Mouse (Mus musculus): ENCODE results near the gene Fastk. TPM values are rescaled to one million over a fixed set of nuclear protein-coding genes. Genes with fewer than 3 reads are reported as not detected.
"Not testable (repeated sequence)": the region's sequence is repeated elsewhere in the genome, so short reads cannot be mapped to it uniquely, and the experiment has no call there.

Fastk gene
- polyA plus RNA-seq, 1 experiment from 2014 or later: 164 TPM

- Histone ChIP-seq H3K4me2 (no peak overlapping the region), H3K4me1 (no peaks in the 10 kb centered on the region), H3K27ac (replicated peaks) (no peak overlapping the region), H3K9me3 (no peaks in the 10 kb centered on the region), H3K4me3 (no peak overlapping the region), H3K36me3 (peaks cover 68% of the 10 kb centered on the region), H3K9ac (no peak overlapping the region), H3K27me3 (replicated peaks) (no peaks in the 10 kb centered on the region)
- no peak for ATAC-seq (ENCODE audit: extremely low read depth, insufficient number of reproducible peaks, low FRiP score, low TSS enrichment)
- WGBS: 85% methylated on average over 5 of the region's 5 CpGs
These were observed 44.0 kb downstream of the Fastk start for GRCm38 (mm10) chr5:24400911-24401605.

DNA sequence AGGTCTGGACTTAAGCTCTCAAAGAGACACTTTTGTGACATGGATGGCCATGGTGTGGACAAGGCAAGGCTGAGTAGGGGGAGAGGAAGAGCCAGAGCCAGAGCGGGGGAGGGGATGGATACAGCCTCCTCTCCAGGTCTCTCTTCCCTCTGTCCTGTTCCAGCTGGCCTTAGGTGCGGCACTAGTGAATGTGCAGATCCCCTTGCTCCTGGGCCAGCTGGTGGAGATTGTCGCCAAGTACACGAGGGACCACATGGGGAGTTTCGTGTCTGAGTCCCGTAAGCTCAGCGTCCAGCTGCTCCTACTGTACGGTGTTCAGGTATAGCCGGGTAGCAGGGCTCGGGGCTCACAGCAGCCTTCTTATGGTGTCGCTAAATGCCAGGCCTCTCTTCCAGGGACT is 44.7 kb downstream of the Fastk start:
- no peak for ATAC-seq (ENCODE audit: extremely low read depth, insufficient number of reproducible peaks, low FRiP score, low TSS enrichment)
- Histone ChIP-seq H3K9me3 (no peaks in the 10 kb centered on the region), H3K4me1 (0 out of 2 replicates have a peak, but pooled peaks cover under 1% of the 10 kb centered on the region), H3K4me3 (no peak overlapping the region), H3K27me3 (replicated peaks) (no peaks in the 10 kb centered on the region), H3K4me2 (no peak overlapping the region), H3K9ac (no peak overlapping the region), H3K36me3 (peaks cover 64% of the 10 kb centered on the region), H3K27ac (replicated peaks) (no peak overlapping the region)
- WGBS: 90% methylated on average over 11 of the region's 11 CpGs

DNA sequence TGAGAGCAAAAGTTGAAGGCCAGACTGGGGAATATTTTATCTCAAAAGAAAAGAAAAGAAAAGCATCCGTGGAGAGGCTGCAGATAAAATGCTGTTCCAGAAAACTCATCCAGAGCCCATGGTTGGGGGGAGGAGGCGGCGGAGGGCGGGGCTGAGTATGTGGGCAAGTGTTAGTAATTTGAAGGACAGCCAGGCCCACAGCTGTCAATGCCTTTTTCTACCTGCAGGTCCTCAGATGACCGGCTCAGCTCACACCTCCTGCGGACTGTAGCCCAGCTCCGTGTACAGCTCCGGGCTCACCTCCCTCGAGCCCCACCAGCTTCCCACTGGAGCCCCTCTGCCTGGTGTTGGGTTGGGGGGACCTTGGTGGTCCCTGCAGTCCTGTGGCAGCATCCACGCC is 45.4 kb downstream of the Fastk start:
- ATAC-seq (ENCODE audit: extremely low read depth, insufficient number of reproducible peaks, low FRiP score, low TSS enrichment): no peak
- Histone ChIP-seq H3K4me2 (no peak overlapping the region), H3K9ac (no peak overlapping the region), H3K27me3 (replicated peaks) (no peaks in the 10 kb centered on the region), H3K27ac (replicated peaks) (no peak overlapping the region), H3K4me3 (no peak overlapping the region), H3K4me1 (peaks cover 7% of the 10 kb centered on the region), H3K9me3 (no peaks in the 10 kb centered on the region), H3K36me3 (peaks cover 58% of the 10 kb centered on the region)
- 67% methylated on average over 10 of the region's 10 CpGs for WGBS

GRCm38 (mm10) chr5:24396254-24396653 is 48.8 kb downstream of the Fastk start:
- Histone ChIP-seq H3K36me3 (peaks cover 25% of the 10 kb centered on the region), H3K4me1 (peaks cover 23% of the 10 kb centered on the region)
- H3K4me2 ChIP-seq; H3K9ac ChIP-seq; H3K27ac ChIP-seq (replicated peaks); H3K27me3 ChIP-seq (replicated peaks); H3K4me3 ChIP-seq; H3K9me3 ChIP-seq; ATAC-seq (ENCODE audit: extremely low read depth, insufficient number of reproducible peaks, low FRiP score, low TSS enrichment): not testable (repeated sequence)
- WGBS: 89% methylated on average over 6 of the region's 6 CpGs

- Histone ChIP-seq H3K4me3 (peak overlapping the region; percentile 64), H3K4me2 (peak overlapping the region; percentile 66), H3K4me1 (peaks cover 33% of the 10 kb centered on the region), H3K27me3 (replicated peaks) (0 out of 2 replicates have a peak, but pooled peaks cover 5% of the 10 kb centered on the region), H3K27ac (replicated peaks) (peak overlapping the region; percentile 82), H3K36me3 (peaks cover 10% of the 10 kb centered on the region), H3K9me3 (no peaks in the 10 kb centered on the region), H3K9ac (peak overlapping the region; percentile 79)
- 1% methylated on average over 36 of the region's 36 CpGs for WGBS
- peak; percentile 91 for ATAC-seq (ENCODE audit: extremely low read depth, insufficient number of reproducible peaks, low FRiP score, low TSS enrichment)
These were observed 50.8 kb downstream of the Fastk start for GRCm38 (mm10) chr5:24394165-24394894.

DNA sequence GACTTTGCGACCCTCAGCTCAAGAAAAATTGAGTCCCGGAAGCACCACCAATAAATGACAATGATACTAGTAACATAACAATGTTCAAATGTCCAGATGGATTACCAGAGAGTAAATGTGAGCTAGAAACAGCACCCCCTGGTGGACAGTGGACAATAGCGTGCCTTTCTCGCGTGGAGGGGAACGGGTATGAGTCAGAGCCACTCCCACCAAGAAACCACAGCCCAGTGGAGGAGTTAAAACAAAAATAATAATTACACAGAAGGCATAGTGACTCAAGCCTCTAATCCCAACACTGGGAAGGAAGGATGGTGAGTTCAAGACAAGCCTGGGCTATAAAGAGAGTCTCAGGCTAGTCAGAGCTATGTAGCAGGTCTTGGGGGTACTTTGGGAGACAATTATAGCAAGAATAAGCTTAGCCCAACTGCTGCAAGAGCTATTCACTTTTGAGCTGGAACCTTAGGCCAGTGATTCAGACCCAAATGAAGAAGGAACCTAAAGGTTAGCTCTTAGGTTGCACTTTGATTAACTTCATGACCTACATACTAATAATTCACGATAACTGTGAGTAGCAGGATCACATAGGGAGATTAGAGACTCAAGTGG is 51.6 kb downstream of the Fastk start, which contains the start of gene Abcb8:
Gene Abcb8, plus strand, starts transcription at position 272 of the 606 bp plus-strand sequence.
- Histone ChIP-seq H3K4me2 (peak within 1 kb of the TSS; percentile 66), H3K27me3 (replicated peaks) (peaks cover 11% of the 10 kb centered on the region; the same call in 1 of the 2 replicates), H3K9ac (peak within 1 kb of the TSS; percentile 79), H3K27ac (replicated peaks) (peak within 1 kb of the TSS; percentile 82), H3K9me3 (no peaks in the 10 kb centered on the region), H3K4me1 (peaks cover 40% of the 10 kb centered on the region), H3K4me3 (peak within 1 kb of the TSS; percentile 64), H3K36me3 (peaks cover 10% of the 10 kb centered on the region)
- 22% methylated on average over 7 of the region's 7 CpGs for WGBS
- no peak for ATAC-seq (ENCODE audit: extremely low read depth, insufficient number of reproducible peaks, low FRiP score, low TSS enrichment)

- Histone ChIP-seq H3K4me3 (no peak overlapping the region), H3K4me2 (no peak overlapping the region), H3K36me3 (peaks cover 10% of the 10 kb centered on the region), H3K27me3 (replicated peaks) (peaks cover 17% of the 10 kb centered on the region), H3K4me1 (peaks cover 48% of the 10 kb centered on the region), H3K9ac (no peak overlapping the region), H3K9me3 (no peaks in the 10 kb centered on the region), H3K27ac (replicated peaks) (0 out of 2 replicates have a peak overlapping the region, but pooled peaks have one; percentile 15)
- ATAC-seq (ENCODE audit: extremely low read depth, insufficient number of reproducible peaks, low FRiP score, low TSS enrichment): no peak
- 67% methylated on average over 7 of the region's 7 CpGs for WGBS
These were observed 52.4 kb downstream of the Fastk start for GRCm38 (mm10) chr5:24392724-24393123.

- H3K4me3 ChIP-seq: no peak within 1 kb of the TSS
- H3K4me2 ChIP-seq: no peak within 1 kb of the TSS
- H3K4me1 ChIP-seq: peaks cover 56% of the 10 kb centered on the region
- peaks cover 25% of the 10 kb centered on the region for H3K27me3 ChIP-seq (replicated peaks)
- ATAC-seq (ENCODE audit: extremely low read depth, insufficient number of reproducible peaks, low FRiP score, low TSS enrichment): no peak
- no peak within 1 kb of the TSS for H3K9ac ChIP-seq
- no peaks in the 10 kb centered on the region for H3K9me3 ChIP-seq
- WGBS: 75% methylated on average over 7 of the region's 7 CpGs
- H3K27ac ChIP-seq (replicated peaks): 0 out of 2 replicates have a peak within 1 kb of the TSS, but pooled peaks have one; percentile 15
- peaks cover 7% of the 10 kb centered on the region for H3K36me3 ChIP-seq
These were observed 53.2 kb downstream of the Fastk start, which contains the start of gene Atg9b for GRCm38 (mm10) chr5:24391864-24392263. TSS of gene Atg9b (minus strand) at chr5:24392143.

DNA sequence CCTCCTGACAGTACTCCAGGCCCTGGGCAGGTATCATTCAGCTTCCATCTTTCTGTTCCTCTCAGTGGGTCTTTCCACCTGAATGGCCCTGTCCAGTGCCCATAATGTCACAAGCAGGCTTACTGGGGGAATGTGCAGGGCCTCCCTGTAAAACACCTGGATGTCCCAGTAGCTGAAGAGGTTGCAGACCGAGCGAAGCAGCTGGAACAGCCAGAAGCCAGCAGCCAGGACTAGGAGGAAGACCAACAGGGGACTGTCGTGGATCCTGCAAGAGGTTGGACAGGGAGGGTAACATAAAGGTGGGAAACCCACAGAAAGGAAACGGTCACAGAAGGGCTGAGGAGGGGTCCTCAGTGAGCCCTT is 55.4 kb downstream of the Fastk start:
- Histone ChIP-seq H3K4me1 (peaks cover 63% of the 10 kb centered on the region), H3K27me3 (replicated peaks) (peaks cover 43% of the 10 kb centered on the region), H3K27ac (replicated peaks) (no peak overlapping the region; the same call in 1 of the 2 replicates), H3K9ac (0 out of 2 replicates have a peak overlapping the region, but pooled peaks have one; percentile 3), H3K4me2 (no peak overlapping the region), H3K4me3 (no peak overlapping the region), H3K9me3 (no peaks in the 10 kb centered on the region), H3K36me3 (no peaks in the 10 kb centered on the region)
- ATAC-seq (ENCODE audit: extremely low read depth, insufficient number of reproducible peaks, low FRiP score, low TSS enrichment): no peak
- 75% methylated on average over 4 of the region's 4 CpGs for WGBS

- no peak for ATAC-seq (ENCODE audit: extremely low read depth, insufficient number of reproducible peaks, low FRiP score, low TSS enrichment)
- 52% methylated on average over 7 of the region's 7 CpGs for WGBS
These were observed 56.0 kb downstream of the Fastk start for GRCm38 (mm10) chr5:24389011-24389657.

More at GRCm38 (mm10) chr5:24389011-24389657, 56.0 kb downstream of the Fastk start:
- no peaks in the 10 kb centered on the region for H3K36me3 ChIP-seq
- peak overlapping the region; percentile 3 for H3K9ac ChIP-seq
- H3K27ac ChIP-seq (replicated peaks): no peak overlapping the region; the same call in 1 of the 2 replicates
- peaks cover 68% of the 10 kb centered on the region for H3K4me1 ChIP-seq
- H3K4me2 ChIP-seq: no peak overlapping the region
- H3K27me3 ChIP-seq (replicated peaks): peaks cover 43% of the 10 kb centered on the region
- no peak overlapping the region for H3K4me3 ChIP-seq
- H3K9me3 ChIP-seq: no peaks in the 10 kb centered on the region

Measured in heart, embryonic 13.5 days (tissue).